Mouse (Mus musculus) liver, adult 2 months (tissue): ENCODE measurements at regions not wholly inside any gene's neighbourhood (a gene's known extent, or its start where the extent isn't known, plus 50 kb on each side); places are given as distances from the start of the nearest gene placed in this dataset.

Source experiments
- DNase-seq: peaks from one replicate; pipeline ENCODE4 v3.0.0-alpha.2; 2011; ENCODE audit warnings: low read depth, low spot score; ENCODE audit errors: extremely low read depth
- H3K27ac ChIP-seq: fragments of 200-500 bp; replicated peaks from 2 replicates; pipeline ENCODE4 v1.5.1; 2012; ENCODE audit warnings: low read depth, mild to moderate bottlenecking, control low read depth, inconsistent platforms, low read length; ENCODE audit not compliant: insufficient read depth
- H3K27me3 ChIP-seq: fragments of 200-500 bp; 2 replicates; pipeline ENCODE4 v1.6.1; 2012; ENCODE audit warnings: mild to moderate bottlenecking, moderate library complexity, low read length, inconsistent platforms; ENCODE audit not compliant: control insufficient read depth, insufficient read depth
- H3K36me3 ChIP-seq: fragments of 200-500 bp; 2 replicates; pipeline ENCODE4 v1.6.1; 2012; ENCODE audit warnings: low read length, inconsistent platforms; ENCODE audit not compliant: control insufficient read depth, insufficient read depth
- H3K4me1 ChIP-seq: fragments of 200-500 bp; 2 replicates; pipeline ENCODE4 v1.6.1; 2011; ENCODE audit warnings: low read length; ENCODE audit not compliant: control insufficient read depth, insufficient read depth
- H3K4me3 ChIP-seq: fragments of 200-500 bp; 2 replicates; pipeline ENCODE4 v1.5.1; 2011; ENCODE audit warnings: low read depth, mild to moderate bottlenecking, control low read depth, low read length, moderate library complexity; ENCODE audit not compliant: insufficient read depth
- H3K79me2 ChIP-seq: fragments of 200-500 bp; 2 replicates; pipeline ENCODE4 v1.6.1; 2012; ENCODE audit warnings: inconsistent platforms, mild to moderate bottlenecking, low read length, moderate library complexity; ENCODE audit not compliant: control insufficient read depth, insufficient read depth
- H3K9ac ChIP-seq: fragments of 200-500 bp; 2 replicates; pipeline ENCODE4 v1.6.1; 2012; ENCODE audit warnings: low read depth, mild to moderate bottlenecking, control low read depth, inconsistent platforms, low read length
- CTCF ChIP-seq: fragments of 200-500 bp; IDR thresholded peaks from 2 replicates; pipeline ENCODE4 v1.5.1; 2011; ENCODE audit warnings: low read depth, low read length, control low read depth
- POLR2A ChIP-seq: fragments of 200-500 bp; IDR thresholded peaks from 2 replicates; pipeline ENCODE4 v1.6.1; 2011; ENCODE audit warnings: low read length, control low read depth; ENCODE audit not compliant: insufficient read depth; ENCODE audit errors: extremely low read depth
- WGBS: fragments of 180-500 bp; shearing (Covaris S2); methylation state at CpG from one replicate; pipeline ENCODE4 v1.1.7; 2018; 5-methylcytosine and 5-hydroxymethylcytosine counted together

DNA sequence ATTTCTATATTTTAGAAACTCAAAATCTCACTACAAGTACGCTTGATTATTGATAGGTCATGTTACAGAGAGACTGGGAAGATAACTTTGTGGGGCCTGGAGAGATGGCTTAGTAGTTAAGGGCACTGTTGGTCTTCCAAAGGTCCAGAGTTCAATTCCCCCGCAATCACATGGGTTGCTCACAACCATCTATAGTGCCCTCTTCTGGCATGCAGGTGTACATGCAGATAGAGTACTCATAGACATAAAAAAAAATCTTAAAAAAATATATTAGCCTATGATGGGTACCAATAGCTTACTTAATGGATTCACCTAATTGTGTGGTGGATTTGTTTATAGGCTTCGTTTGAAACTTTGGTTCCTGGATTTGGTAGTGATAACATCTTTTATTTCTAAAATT is 654.2 kb upstream of the Marcks start:
- Histone ChIP-seq H3K27me3 (no peaks in the 10 kb centered on the region), H3K79me2 (no peaks in the 10 kb centered on the region), H3K4me1 (no peaks in the 10 kb centered on the region), H3K9ac (no peak overlapping the region), H3K36me3 (no peaks in the 10 kb centered on the region), H3K4me3 (no peak overlapping the region), H3K27ac (no peak overlapping the region)
- WGBS = 68% methylated on average over 3 of the region's 3 CpGs
- no peak for TF ChIP-seq CTCF
- no peak for TF ChIP-seq POLR2A
- peak; percentile 24 for DNase-seq

DNA sequence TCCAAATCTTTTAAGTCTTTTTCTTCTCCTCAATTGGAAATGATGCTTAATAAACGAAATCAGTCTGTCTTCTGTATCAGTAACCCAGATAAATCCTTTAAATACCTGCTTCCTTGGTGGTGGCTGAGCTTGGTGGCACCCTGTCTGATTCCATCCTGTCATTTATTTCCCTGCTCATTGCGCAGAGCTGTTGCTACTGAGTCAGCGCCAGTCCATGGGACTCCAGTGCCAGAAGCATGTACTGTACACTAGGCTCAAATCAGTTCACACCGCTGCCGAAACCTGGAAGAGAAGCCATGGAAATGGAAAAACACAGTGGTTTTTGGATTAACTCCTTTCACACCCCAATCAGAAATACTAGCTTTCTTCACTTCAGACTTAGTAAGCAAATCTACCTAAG is 649.3 kb upstream of the Marcks start:
- no peak for TF ChIP-seq POLR2A
- TF ChIP-seq CTCF = no peak
- WGBS = 95% methylated on average over 5 of the region's 5 CpGs

DNA sequence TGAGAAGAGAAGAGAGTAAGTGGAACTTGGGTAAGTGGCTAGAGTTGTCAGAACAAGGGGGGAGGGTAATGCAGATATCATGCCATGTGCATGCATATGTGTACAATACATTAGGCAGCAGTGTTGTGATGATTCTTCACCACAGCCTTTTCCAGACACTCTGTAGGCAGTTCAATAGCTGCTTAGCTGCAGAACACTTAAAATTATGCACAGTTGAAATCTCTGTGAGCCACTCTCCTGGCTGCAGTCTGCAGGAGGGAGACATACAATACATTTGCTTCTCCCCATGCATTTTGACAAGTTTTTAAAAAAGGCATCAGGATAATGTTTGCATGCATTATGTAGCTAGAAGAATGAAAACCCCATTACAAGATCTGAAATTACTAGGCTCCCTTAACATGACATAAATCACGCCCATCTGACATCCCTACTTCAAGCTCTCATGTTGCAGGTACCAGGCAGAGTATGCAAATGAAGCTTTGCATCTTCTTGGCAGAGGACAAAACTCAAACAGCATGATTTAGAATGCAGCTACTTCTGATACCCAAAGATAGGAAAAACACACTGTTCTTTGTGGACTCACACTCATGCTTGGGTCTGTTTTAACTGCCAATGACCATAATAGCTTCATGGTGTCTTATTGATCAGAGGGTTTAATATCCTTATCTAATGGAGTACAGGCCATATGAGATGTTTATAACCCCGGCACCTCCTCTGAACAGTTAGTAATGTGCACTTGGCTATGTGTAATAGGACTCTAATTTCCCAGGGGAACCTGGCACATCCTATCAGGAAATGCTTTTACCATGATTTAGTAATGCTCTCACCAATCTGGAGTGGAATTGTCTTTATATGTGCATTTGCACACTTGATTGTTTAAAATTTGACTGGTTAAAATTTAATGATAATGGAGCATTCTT is 640.9 kb upstream of the Marcks start:
- TF ChIP-seq CTCF = no peak
- TF ChIP-seq POLR2A = no peak
- Histone ChIP-seq H3K27me3 (no peaks in the 10 kb centered on the region), H3K79me2 (no peaks in the 10 kb centered on the region), H3K27ac (no peak overlapping the region), H3K9ac (no peak overlapping the region), H3K4me1 (no peaks in the 10 kb centered on the region), H3K36me3 (no peaks in the 10 kb centered on the region), H3K4me3 (no peak overlapping the region)
- WGBS = 90% methylated on average over 2 of the region's 2 CpGs
- DNase-seq = no peak

More for the DNA sequence above, 649.3 kb upstream of the Marcks start:
- H3K9ac ChIP-seq = no peak overlapping the region
- no peak overlapping the region for H3K27ac ChIP-seq
- no peaks in the 10 kb centered on the region for H3K4me1 ChIP-seq
- no peak overlapping the region for H3K4me3 ChIP-seq
- no peaks in the 10 kb centered on the region for H3K27me3 ChIP-seq
- no peaks in the 10 kb centered on the region for H3K79me2 ChIP-seq
- no peak for DNase-seq
- H3K36me3 ChIP-seq = no peaks in the 10 kb centered on the region

DNA sequence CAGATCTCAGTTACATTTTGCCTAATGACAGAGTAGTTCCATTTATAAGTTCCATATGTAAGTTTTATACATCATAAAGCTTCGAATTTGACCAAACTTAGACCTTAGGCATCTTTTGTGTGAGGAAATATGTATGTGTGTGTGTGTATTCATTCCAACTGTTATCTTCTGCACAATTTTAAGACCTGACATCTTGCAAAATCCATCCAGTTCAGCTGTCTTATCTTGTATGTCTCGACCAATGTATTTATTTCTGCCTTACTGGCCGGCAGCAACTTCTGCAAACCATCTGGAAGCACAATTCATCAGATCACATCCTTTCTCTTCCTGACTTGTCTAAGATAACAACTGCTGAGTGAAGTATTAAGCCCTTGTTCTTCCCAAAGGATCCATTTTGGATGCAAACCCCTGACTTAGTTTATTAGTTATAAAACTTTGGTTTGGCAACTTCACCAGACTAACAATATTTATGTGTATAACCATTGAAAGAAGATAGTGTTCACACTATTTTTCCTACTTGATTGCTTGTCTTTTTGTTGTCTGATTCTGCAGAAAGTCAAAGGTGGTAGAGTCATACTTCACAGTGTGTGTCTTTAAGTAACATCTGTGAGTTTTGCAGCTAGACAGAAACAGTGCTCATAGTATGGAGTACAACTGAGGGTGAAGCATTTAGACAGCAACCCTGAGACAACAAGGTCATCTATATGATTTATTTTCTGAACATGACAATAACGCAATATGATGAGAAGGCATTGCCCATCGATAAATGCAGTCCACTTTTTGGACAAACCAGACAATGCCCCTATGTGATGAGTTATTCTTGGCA is 622.0 kb upstream of the Marcks start:
- Histone ChIP-seq H3K27ac (no peak overlapping the region), H3K79me2 (no peaks in the 10 kb centered on the region), H3K9ac (no peak overlapping the region), H3K4me1 (no peaks in the 10 kb centered on the region), H3K36me3 (no peaks in the 10 kb centered on the region), H3K4me3 (no peak overlapping the region), H3K27me3 (no peaks in the 10 kb centered on the region)
- DNase-seq = no peak
- TF ChIP-seq CTCF (no peak), POLR2A (no peak)
- 73% methylated on average over 5 of the region's 5 CpGs for WGBS

DNA sequence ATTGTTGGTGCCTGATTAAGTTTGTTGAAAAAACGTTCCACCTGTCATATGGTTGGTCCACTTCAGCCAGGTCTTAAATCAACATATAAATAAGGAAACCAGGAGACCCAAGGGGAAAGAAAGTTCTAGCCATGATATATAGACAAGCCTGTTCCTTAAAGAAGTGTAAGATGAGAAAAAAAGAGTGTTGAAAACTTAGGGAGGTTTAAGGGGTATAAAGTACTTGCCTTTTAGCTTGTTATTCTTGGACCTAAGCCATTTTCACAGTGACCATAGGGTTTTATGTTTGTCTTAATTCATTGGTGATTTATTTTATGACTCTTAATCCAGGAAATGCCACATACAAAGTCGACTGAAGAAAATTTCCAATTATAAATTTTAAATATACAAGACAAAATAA is 602.9 kb upstream of the Marcks start:
- no peaks in the 10 kb centered on the region for H3K79me2 ChIP-seq
- no peak for DNase-seq
- H3K4me3 ChIP-seq = no peak overlapping the region
- WGBS = 47% methylated on average over 2 of the region's 2 CpGs
- no peaks in the 10 kb centered on the region for H3K27me3 ChIP-seq
- no peak for TF ChIP-seq CTCF
- TF ChIP-seq POLR2A = no peak
- H3K27ac ChIP-seq = no peak overlapping the region
- H3K4me1 ChIP-seq = no peaks in the 10 kb centered on the region
- no peaks in the 10 kb centered on the region for H3K36me3 ChIP-seq
- H3K9ac ChIP-seq = no peak overlapping the region

DNA sequence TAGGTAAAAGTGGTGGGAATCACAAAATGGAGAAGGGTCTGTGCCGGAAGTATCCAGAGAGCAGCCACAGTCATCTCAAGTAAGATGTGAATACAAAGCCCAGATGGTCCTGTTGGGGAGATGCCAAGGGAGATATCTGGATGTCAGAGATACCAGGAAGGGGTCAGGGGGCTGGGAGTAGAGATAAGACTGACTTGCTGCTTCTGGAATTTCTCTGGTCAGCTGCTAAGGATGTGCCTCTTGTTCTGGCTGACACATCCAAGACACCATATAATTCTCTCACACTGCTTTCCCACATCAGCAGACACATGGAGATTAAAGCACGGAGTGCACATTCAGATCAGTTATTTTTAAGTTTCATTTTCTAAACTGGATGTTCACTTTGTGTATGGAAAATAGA is 600.3 kb upstream of the Marcks start:
- no peak overlapping the region for H3K9ac ChIP-seq
- H3K36me3 ChIP-seq = no peaks in the 10 kb centered on the region
- H3K27me3 ChIP-seq = no peaks in the 10 kb centered on the region
- TF ChIP-seq POLR2A (no peak), CTCF (no peak)
- no peak overlapping the region for H3K27ac ChIP-seq
- H3K4me3 ChIP-seq = no peak overlapping the region
- DNase-seq = no peak
- H3K4me1 ChIP-seq = no peaks in the 10 kb centered on the region
- no peaks in the 10 kb centered on the region for H3K79me2 ChIP-seq
- WGBS = 87% methylated on average over 2 of the region's 2 CpGs
